Mouse (Mus musculus): ENCODE data around the gene Ttc30b.
"Not testable (repeated sequence)": the region's sequence is repeated elsewhere in the genome, so short reads cannot be mapped to it uniquely, and the experiment has no call there.

Gene Ttc30b

DNA sequence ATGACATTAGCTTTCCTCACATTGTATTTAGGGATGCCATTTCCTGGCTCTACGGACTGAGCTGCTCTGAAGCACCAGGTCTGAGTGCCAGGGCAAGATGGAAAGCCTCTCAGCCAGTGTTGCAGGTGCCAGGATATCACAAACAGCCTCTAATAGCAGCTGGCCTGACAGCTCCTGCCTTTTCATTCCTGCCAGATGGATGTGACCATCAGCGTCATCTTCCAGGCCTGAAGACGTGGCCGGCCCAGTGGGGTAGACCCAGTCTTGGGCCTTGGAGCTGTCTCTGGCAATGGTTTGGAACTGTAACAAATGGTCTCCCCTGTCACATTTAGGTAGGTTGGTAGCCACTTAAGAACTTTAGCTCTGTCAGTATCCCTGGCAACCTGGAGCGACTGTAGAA lies 14.9 kb upstream of the Ttc30b start:
- no peak for DNase-seq (ENCODE audit: extremely low spot score, low spot score)

DNA sequence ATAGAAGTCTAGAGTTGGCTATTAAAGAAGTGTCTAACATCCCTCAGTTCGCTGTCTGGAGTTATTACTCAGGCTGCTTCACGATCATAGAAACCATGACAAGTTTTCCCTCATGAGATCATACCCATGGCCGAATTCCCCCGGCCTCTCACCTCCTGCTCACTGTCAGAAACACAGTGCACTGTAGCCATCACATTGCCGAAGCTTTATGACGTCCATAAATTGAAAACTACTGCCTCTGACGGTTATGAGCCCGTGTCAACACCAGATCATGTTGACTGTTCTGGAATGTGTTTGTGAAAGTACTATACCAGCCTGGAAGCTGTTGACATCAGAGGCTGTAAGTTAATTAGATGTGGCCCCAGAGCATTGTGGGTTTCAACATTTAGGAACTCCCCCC lies 12.3 kb upstream of the Ttc30b start:
- DNase-seq (ENCODE audit: extremely low spot score, low spot score), result no peak

DNA sequence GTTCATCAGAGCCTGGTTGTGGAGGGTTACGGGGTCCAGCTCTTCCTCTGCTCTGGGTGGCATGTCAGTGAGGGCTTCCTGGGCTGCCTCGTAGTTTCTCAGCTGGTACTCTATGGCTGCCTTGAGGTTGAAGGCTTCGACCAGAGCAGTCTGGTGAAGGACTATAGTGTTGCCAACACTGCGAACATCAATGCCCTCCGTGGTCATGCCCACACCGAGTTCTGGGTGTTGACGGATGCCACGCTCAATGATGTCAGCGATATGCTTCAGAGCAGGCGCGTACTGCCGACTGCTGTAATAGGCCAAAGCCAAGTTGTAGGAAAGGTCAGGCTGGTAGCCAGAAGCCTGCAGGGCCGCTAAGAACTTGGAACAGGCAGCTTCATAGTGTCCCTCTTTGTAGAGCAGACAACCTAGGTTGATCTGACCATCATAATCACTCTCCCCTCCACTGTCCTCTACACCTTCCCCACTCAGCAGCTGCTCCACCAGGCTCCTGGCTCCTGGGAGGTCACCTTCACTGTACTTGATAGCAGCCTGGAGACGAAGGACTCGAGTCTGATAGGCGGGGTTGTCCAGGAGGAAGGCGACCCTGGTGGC lies 767 bp downstream of the Ttc30b start:
- not testable (repeated sequence) for DNase-seq (ENCODE audit: extremely low spot score, low spot score)

DNA sequence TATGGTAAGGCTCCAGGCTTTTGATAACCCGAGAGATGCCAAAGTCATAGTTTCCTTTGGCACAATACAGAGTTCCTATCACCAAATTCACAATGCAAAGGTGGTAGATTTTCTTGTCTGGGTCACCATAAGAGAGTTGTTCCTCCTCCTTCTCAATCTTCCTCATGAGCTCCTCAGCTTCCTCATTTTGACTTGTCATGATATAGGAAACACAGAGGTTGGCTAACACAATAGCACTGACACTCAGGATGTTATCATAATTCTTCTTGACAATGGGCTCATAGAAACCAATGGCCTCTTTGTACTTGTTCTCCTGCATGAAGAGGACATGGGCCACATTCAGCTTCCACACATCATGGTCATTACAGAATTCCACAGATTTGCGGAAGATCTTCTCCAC lies 1.7 kb downstream of the Ttc30b start:
- DNase-seq (ENCODE audit: extremely low spot score, low spot score), result not testable (repeated sequence)

DNA sequence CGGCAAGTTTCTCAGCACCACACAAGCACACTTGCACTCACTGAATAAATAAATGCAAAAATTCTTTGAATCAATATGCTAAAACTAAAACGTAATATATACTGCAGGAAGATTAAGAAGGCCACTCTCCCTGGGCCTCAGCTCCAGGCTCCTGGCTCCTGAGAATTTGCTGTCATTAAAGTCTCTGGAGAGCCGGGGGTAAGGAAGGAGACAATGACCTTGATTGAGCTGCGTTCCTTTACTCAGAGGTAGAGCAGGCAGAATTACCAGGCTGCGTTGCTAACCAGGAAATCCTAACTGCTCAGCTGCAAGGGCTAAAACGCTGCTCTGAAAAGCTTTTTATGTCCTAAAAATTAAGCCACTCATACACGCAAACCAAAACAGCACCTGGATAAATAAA lies 4.8 kb downstream of the Ttc30b start:
- DNase-seq (ENCODE audit: extremely low spot score, low spot score), result no peak

DNA sequence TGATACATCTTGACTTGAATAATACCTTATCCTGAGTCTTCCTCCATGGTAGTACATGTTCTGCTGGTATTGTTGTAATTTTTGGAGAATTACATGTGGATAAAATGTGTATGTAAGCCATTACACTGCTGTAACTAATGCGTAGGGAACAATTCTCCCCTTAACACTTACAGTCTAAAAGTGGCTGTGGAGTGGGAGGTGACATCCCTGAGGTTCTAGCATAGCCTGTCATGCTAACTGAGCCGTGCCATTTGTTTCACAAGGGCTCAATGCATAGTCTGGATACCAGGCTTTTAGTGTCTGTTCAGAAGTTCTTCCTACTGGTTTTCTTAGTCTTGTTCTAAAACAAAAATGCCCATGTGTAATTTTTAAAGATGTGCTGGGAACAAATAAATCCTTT lies 7.4 kb downstream of the Ttc30b start:
- DNase-seq (ENCODE audit: extremely low spot score, low spot score), result no peak

DNA sequence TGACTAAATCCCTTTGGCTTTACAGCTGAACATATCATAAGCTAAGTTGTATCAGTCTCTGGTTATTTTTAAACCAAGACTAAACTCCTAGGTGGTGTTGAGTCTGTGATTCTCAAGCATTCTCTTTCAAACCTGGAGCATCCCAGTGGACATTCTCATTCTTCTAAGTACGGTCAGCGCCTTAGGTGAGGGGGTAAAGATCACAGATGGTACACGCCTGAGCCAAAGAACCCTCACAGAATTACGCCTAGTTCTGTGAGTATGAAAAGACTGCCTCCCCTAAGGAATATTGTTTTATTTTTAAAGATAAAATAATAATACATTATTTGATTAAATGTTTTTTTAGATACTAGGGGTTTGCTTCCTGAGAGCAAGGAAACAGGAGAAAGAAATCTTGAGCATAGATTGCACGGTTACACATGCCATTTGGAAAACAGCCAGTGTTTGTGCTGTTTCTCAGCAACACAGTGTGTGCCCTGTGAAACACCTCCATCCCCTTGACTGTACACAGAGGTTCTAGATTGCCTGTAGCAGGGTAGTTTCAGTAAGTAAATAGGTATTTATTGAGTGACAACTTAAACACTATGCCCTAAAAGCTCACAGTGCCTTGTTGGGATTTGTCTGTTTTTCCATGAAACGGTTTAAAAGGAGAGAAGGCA lies 8.5 kb downstream of the Ttc30b start:
- no peak for DNase-seq (ENCODE audit: extremely low spot score, low spot score)

DNA sequence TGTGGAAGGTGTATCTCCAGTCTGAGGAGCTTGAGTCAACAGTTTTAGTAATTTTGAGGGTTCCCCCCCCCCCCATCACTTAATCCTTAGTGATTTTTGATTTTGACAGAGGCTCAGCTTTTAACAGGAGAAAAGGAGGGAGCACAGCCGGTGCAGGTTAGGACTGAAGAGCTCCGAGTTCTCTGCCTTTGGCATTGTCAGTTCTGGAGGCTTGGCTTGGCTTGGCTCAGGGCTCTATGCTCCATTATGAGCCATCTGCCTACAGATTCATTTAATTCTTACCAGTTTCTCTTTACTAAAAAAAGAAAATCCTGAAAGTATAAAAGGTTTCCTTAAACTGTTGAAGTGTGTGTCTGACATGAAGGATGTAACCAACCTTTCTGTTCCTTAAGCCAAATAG lies 9.2 kb downstream of the Ttc30b start:
- no peak for DNase-seq (ENCODE audit: extremely low spot score, low spot score)

DNA sequence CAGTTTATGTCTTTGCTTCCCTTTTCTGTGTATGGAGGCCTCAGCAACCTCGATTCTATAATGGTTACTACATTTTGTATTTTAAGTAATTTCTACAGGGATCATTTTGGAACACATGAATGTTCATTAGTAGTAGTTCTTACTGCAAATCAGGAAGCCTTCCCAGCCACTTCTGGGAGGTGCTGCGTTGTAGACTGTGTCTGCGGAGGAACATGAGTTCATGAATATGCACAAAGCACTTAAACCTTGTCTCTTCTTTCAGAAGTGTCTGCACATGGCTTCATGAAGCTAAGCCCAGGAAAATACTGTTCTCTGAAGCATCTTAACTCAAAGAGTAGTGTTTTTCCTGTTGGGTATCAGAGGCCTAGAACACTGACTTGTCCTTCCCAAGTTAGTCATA lies 10.4 kb downstream of the Ttc30b start:
- DNase-seq (ENCODE audit: extremely low spot score, low spot score), result no peak

DNA sequence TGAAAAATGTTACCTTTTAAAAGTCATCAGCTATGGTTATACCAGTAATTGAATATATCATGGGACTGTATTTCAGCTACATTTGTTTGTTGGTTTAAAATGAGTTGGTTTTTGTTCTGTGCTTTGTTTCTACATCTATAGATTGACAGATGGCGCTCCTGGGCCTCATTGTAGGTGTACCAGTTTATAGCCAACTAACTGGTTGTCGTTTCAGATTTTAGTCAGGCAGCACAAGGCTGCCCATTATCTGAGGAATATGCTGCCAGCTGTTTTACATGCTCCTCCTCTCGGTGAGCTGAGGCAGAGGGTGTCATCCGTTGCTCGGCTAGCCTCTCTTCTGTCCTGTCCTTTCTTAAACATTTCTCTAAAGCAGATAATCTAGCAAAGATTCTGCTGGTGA lies 12.3 kb downstream of the Ttc30b start:
- DNase-seq (ENCODE audit: extremely low spot score, low spot score), result no peak

DNA sequence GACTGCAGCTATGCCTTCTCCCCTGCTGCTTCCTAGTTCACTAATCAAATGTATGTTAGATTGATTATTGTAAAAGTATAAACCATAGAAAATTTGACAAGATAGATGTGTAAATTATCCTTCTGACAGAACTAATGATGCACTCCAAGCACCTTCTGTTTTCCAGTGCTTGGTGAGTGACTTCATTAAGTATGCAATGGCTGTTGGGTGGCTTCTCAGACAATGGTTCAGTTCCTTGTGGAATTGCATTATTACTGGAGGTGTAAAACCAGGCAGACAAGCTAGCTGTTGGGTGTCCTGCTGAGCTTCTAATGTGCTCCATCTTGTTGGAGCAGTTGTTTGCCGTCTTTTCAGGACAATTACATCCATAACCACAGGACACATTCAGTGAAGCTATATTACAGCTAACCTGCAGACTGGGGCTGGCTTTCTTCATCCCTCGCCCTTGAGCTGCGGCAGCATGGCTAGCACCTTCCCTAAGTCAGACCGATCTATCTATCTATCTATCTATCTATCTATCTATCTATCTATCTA lies 14.5 kb downstream of the Ttc30b start:
- DNase-seq (ENCODE audit: extremely low spot score, low spot score), result no peak

DNA sequence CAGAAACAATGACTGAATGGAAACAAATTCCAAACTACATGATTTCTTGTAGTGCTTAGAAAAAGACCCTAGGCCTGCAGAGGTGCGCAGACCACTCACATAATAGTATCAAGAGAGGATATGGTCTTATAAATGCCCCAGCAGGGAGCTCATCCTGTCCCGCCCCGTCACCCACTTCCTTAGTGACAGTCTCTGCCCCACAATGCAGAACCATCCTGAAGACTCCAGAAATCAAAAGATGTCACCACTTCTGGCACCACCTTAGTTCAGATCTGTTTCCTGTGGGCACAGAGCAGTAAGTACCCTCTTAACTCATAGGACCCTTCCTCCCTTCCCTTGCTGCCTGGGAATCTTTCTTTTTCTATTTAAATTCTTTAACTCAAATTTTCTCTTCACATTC lies 23.3 kb downstream of the Ttc30b start:
- no peak for DNase-seq (ENCODE audit: extremely low spot score, low spot score)

DNA sequence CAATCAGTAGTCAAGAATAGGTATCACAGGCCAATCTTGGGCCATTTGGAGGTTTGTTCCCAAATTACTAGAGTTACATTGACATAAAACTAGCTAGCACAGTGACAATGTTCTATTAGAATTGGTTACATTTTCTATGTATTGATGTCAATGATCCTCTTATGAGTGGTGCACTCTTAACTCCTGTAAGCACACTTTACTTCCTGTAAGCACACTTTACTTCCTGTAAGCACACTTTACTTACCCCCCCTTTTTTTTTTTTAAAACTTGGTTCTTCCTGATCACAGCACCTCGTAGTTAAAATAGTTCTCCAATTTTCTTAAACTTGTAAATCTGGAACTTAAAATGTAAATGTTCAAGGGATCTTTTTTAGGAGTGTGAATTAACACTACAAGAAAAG lies 31.2 kb downstream of the Ttc30b start:
- no peak for DNase-seq (ENCODE audit: extremely low spot score, low spot score)

DNA sequence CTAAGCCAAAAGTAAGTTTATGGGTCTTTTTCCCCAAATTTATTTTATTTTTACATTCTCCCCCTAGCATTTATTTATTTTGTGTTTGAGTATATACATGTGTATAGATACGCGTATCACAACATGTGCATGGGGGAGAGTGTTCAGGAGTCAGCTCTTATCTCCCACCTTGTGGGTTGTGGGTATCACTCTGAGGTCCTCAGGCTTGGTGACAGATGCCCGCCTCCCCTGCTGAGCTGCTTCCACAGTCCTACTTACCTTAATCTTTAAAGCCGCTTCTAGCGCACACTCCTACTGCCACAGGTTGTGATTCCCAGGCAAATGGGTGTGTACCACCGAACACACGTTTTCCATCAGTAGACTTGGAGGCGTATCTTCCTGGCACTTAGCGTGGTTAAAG lies 36.5 kb downstream of the Ttc30b start:
- no peak for DNase-seq (ENCODE audit: extremely low spot score, low spot score)

DNA sequence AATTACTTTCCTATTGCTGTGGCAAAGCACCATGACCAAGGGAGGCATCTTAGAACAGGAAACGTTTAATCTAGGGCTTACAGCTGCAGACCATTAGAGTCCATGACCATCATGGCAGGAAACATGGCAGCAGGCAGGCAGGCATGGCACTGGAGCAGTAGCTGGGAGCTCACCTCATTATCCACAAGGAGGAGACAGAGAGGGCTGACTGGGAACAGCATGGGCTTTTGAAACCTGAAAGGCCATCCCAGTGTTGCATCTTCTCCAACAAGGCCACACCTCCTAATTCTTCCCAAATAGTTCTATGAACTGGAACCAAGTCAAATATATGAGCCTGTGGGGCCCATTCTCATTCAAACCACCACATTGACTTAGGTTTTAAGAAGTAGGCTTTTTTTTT lies 38.1 kb downstream of the Ttc30b start:
- no peak for DNase-seq (ENCODE audit: extremely low spot score, low spot score)

DNA sequence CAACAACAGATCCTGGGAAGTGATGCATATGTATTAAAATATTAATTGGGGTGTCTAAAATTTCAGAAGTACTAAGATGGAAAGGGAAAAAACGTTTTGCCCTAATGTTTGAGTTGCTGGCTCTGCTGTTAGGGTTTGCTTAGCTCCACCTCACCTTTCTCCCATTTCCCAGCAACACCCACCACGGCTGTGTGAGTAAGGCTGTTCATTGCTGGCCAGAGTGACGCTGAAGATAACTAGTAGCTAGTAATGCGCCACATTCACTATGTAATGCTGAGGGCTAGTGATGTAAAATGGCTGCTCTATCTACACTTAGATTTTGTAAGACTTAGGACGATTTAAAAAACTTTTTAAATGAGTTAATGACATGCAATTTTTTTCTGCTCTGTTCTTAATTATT lies 42.7 kb downstream of the Ttc30b start:
- no peak for DNase-seq (ENCODE audit: extremely low spot score, low spot score)

DNA sequence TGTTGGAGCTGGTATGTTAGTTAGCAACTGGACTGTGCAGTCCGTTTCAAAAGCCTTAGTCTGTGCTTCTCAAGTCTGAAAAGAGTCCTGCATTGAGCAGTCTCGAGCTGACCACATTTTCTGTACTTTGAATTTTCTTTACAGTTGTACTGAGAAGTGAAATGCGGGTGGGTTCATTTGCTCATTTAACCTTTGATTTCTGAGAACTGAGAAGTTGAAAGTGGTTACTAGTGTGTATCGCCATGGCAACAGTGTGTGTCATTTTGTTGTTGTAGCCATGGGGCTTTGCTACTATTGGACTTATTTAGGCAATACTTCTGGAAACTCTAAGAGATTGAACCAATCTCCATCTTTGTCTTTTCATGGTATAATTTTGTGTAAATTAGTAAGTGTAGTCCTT lies 46.4 kb downstream of the Ttc30b start:
- no peak for DNase-seq (ENCODE audit: extremely low spot score, low spot score)
